Mouse (Mus musculus): Measurements from ENCODE around the gene Bloc1s4. TPM values are rescaled to one million over a fixed set of nuclear protein-coding genes. Genes with fewer than 3 reads are reported as not detected.
A peak's percentile ranks its signal among the peaks of the same experiment; 100 is the strongest.

The Bloc1s4 gene
- total RNA-seq, 2 experiments from 2014 or later: 31.7 to 32.5 TPM

GRCm38 (mm10) chr5:36742126-36742848, 6.2 kb downstream of the Bloc1s4 start:
- peak; percentile 85 to 89 for DNase-seq

GRCm38 (mm10) chr5:36739829-36740228, 8.6 kb downstream of the Bloc1s4 start:
- DNase-seq: peak in 1 of 2 experiments; percentile 66

- DNase-seq: no peak
These were observed 9.4 kb downstream of the Bloc1s4 start for GRCm38 (mm10) chr5:36738799-36739615.

- DNase-seq: no peak
These were observed 10.7 kb downstream of the Bloc1s4 start for GRCm38 (mm10) chr5:36737765-36738164.

- peak; percentile 50 to 65 for DNase-seq
These were observed 12.4 kb downstream of the Bloc1s4 start for GRCm38 (mm10) chr5:36736009-36736408.

- no peak for DNase-seq
These were observed 13.3 kb downstream of the Bloc1s4 start for GRCm38 (mm10) chr5:36735106-36735505.

GRCm38 (mm10) chr5:36733405-36733804, 15.0 kb downstream of the Bloc1s4 start:
- DNase-seq: no peak

- DNase-seq: no peak
These were observed 16.4 kb downstream of the Bloc1s4 start for GRCm38 (mm10) chr5:36731901-36732652.

GRCm38 (mm10) chr5:36730689-36731088, 17.8 kb downstream of the Bloc1s4 start:
- no peak for DNase-seq

- no peak for DNase-seq
These were observed 18.5 kb downstream of the Bloc1s4 start for GRCm38 (mm10) chr5:36729923-36730322.

GRCm38 (mm10) chr5:36729086-36729473, 19.4 kb downstream of the Bloc1s4 start:
- no peak for DNase-seq

GRCm38 (mm10) chr5:36728403-36729085, 19.9 kb downstream of the Bloc1s4 start:
- DNase-seq: no peak

GRCm38 (mm10) chr5:36727776-36728175, 20.7 kb downstream of the Bloc1s4 start:
- DNase-seq: no peak

- DNase-seq: no peak
These were observed 21.3 kb downstream of the Bloc1s4 start for GRCm38 (mm10) chr5:36727136-36727535.

GRCm38 (mm10) chr5:36726387-36726801, 22.1 kb downstream of the Bloc1s4 start:
- peak; percentile 43 to 60 for DNase-seq

GRCm38 (mm10) chr5:36725861-36726260, 22.6 kb downstream of the Bloc1s4 start:
- no peak for DNase-seq

GRCm38 (mm10) chr5:36724274-36724673, 24.2 kb downstream of the Bloc1s4 start:
- peak; percentile 80 to 83 for DNase-seq

- DNase-seq: no peak
These were observed 25.1 kb downstream of the Bloc1s4 start for GRCm38 (mm10) chr5:36723356-36723755.

GRCm38 (mm10) chr5:36722415-36722856, 26.0 kb downstream of the Bloc1s4 start:
- peak; percentile 51 to 58 for DNase-seq

GRCm38 (mm10) chr5:36720710-36721375, 27.6 kb downstream of the Bloc1s4 start:
- no peak for DNase-seq

- DNase-seq: no peak
These were observed 28.2 kb downstream of the Bloc1s4 start for GRCm38 (mm10) chr5:36720219-36720618.
